Mouse (Mus musculus): ENCODE measurements at regions not wholly inside any gene's neighbourhood (a gene's known extent, or its start where the extent isn't known, plus 50 kb on each side); places are given as distances from the start of the nearest gene placed in this dataset.

- DNase-seq: no peak
Observed at GRCm38 (mm10) chr8:127982165-127982564, 376.2 kb upstream of the Nrp1 start.

DNA sequence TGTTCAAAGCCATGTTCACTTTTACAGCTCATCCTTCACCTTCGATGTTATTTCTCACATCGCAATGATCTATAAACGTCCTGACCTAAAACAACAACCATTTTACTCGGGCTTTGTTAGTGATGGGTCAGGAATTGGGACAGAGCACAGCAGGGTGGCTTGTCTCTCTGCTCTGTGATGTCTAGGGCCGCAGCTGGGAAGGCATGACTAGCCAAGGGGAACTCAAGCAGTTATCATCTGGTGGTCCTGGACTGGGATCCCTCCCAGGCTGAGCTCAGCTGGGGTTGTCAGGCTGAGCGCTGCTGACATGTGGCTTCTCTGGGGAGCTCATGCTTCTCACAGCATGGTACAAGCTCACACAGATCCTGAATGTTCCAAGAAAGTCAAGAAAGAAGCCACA lies 372.8 kb upstream of the Nrp1 start:
- DNase-seq: peak; percentile 10 to 13

GRCm38 (mm10) chr8:127988887-127989286 lies 369.5 kb upstream of the Nrp1 start:
- no peak for DNase-seq

DNA sequence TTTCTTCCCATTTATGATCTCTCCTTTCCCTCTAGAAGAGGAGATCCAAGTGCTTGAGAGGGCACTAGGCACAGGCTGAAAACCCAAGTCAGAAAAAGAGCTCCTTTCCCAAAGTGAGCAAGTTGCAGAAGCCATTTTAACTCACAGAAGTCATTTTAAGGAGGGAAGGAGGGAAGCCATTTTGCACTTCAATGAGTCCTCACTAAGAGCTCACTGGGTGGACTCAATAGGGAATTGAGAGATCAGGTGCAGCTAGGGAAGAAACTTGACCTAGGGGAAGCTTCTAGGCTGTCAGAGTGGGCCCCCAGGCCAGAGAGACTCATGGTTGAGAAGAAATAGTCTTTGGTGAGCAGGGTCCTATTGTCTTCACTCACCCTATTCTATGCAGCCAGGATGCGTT lies 363.5 kb upstream of the Nrp1 start:
- no peak for DNase-seq

- DNase-seq: no peak
Observed at GRCm38 (mm10) chr8:127995490-127995889, 362.9 kb upstream of the Nrp1 start.

GRCm38 (mm10) chr8:128002386-128002785 lies 356.0 kb upstream of the Nrp1 start:
- DNase-seq: no peak

DNA sequence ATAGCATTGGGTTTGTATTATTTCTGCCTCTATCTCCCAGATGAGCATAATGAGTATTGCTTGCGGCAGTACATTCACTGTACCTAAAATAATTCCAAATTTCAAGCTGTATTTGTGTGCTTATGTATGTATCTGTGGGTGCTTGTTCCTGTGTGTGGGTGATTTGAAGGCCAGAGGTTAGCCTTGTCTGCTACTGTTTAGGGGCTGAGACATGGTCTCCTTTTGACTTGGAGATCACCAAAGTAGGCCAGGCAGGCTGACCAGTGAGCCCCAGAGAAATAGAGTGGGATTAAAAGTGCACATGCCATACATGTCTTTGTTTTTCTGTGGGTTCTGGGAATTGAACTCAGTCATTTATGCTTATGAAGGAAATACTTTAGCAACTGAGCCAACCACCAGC lies 355.6 kb upstream of the Nrp1 start:
- no peak for DNase-seq

- no peak for DNase-seq
Observed at GRCm38 (mm10) chr8:128003385-128003784, 355.0 kb upstream of the Nrp1 start.

- DNase-seq: no peak
Observed at GRCm38 (mm10) chr8:128003881-128004286, 354.5 kb upstream of the Nrp1 start.

GRCm38 (mm10) chr8:128009393-128010010 lies 348.9 kb upstream of the Nrp1 start:
- no peak for DNase-seq

GRCm38 (mm10) chr8:128017171-128017570 lies 341.2 kb upstream of the Nrp1 start:
- DNase-seq: no peak

GRCm38 (mm10) chr8:128023661-128024060 lies 334.7 kb upstream of the Nrp1 start:
- no peak for DNase-seq

DNA sequence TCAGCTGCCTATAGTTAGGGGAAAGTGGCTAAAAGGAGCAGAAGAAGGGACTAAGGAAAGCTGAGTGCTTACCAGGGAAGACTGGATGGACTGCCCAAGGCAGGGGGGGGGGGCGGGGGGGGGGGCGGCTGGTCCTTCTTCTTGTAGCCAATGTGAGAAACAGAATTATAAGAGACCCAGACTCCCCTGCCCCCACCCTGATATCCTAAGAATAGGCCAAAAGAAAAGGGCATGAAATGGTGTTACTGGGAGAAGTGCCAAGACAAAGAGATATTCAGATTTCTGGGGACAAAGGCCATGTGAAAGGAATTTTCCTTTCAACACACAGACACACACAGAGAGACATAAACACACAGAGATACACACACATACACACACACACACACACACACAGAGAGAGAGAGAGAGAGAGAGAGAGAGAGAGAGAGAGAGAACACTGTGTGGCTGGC lies 333.6 kb upstream of the Nrp1 start:
- no peak for DNase-seq

DNA sequence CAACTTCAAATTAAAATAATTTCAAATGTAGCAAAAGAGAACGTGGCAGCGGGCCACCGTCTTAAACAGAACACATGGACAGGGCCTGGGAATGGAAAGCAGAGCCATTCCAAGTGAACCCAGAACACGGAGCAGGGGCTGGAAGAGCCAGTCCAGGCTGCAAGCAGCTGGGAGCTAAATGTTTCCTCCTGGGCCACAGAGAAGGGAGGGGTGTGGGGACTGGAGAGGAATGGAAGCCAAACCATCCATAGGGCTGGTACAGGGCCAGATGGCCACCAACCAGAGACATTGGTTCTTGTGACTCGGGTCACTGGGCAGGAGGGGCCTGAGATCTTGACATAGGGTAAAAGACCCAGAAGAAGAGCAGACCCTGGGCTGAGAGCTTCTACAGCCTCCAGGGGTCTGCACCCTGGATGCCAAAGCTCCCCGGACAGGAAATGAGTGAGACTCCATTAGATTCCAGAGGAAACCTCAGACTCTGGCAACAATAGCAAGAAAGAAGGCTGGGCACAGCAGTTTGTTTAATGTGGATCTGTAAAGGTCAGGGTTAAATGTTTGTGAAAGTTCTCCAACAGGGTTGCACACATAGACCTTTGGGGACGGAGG lies 333.1 kb upstream of the Nrp1 start:
- peak; percentile 87 to 91 for DNase-seq

GRCm38 (mm10) chr8:128026981-128027380 lies 331.4 kb upstream of the Nrp1 start:
- no peak for DNase-seq

- no peak for DNase-seq
Observed at GRCm38 (mm10) chr8:128030335-128031280, 327.8 kb upstream of the Nrp1 start.

GRCm38 (mm10) chr8:128034127-128034526 lies 324.3 kb upstream of the Nrp1 start:
- peak; percentile 44 to 48 for DNase-seq

DNA sequence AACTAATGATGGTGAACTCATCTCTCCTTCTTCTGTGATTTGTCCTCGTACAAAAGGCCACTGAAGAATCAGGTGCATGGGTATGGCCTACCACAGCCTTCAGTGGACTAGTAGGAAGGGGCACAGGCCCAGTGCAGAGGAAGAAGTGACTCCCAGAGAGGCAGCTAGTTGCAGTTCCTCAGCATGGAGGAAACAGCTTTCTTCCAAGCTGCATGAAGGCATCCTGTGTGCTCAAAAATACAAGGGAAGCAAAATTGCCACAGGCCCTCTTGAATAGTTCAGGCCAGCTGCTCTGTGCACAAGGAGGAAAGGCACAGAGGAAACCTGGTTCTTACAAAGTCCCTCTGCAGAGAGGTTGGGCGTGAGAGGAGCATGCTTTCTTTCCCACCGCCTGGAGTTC lies 322.7 kb upstream of the Nrp1 start:
- peak in 1 of 2 experiments; percentile 50 for DNase-seq

- DNase-seq: no peak
Observed at GRCm38 (mm10) chr8:128039341-128040064, 318.9 kb upstream of the Nrp1 start.

- DNase-seq: no peak
Observed at GRCm38 (mm10) chr8:128042877-128043276, 315.5 kb upstream of the Nrp1 start.

- no peak for DNase-seq
Observed at GRCm38 (mm10) chr8:128043392-128043791, 315.0 kb upstream of the Nrp1 start.

DNA sequence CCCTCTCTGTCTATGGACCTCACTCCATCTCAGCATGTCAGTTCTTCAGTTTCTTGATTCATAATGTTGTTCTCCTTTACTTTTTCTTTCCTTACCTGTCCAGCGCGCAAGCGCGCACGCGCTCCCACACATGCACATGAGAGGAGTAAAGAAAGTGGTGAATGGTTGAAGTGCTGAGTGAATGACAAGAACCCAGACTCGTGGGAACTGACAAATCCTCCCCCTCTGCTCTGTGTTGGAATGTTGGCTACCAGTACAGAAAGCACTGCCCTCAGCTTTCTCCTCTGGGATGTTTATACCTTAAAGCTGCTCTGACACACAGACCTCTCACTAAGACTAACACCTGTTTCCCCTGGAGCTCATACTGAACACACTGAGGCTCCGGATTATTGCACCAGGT lies 302.2 kb upstream of the Nrp1 start:
- DNase-seq: no peak

Measured in heart, adult 18-20 months (tissue).